Mouse (Mus musculus) stomach, postnatal 0 days (tissue): ENCODE data around the gene Zmynd12.

ENCODE experiments used
- CTCF ChIP-seq: IDR thresholded peaks from 2 replicates; pipeline ENCODE4 v1.5.1; 2016; ENCODE audit warnings: antibody characterized with exemption, low read depth, mild to moderate bottlenecking, moderate library complexity
- EP300 ChIP-seq: optimal IDR thresholded peaks from 2 replicates; pipeline ENCODE3; 2016; ENCODE audit warnings: antibody characterized with exemption

GRCm38 (mm10) chr4:119412791-119413190, 9.8 kb upstream of the Zmynd12 start:
- TF ChIP-seq CTCF (no peak), EP300 (no peak)
